Mouse (Mus musculus) bone marrow, adult 2 months (tissue): ENCODE measurements at regions not wholly inside any gene's neighbourhood (a gene's known extent, or its start where the extent isn't known, plus 50 kb on each side); places are given as distances from the start of the nearest gene placed in this dataset.

Experiments
- H3K27ac ChIP-seq: fragments of 200-500 bp; 2 replicates; pipeline ENCODE4 v1.5.1; 2012; ENCODE audit warnings: low read depth, mild to moderate bottlenecking, control low read depth, inconsistent platforms, low read length; ENCODE audit not compliant: control insufficient read depth, poor library complexity, insufficient read depth
- H3K4me1 ChIP-seq: fragments of 200-500 bp; 2 replicates; pipeline ENCODE4 v1.6.1; 2011; ENCODE audit warnings: low read length; ENCODE audit not compliant: control insufficient read depth, insufficient read depth
- H3K4me3 ChIP-seq: fragments of 200-500 bp; replicated peaks from 2 replicates; pipeline ENCODE3; 2011; ENCODE audit warnings: mild to moderate bottlenecking, low read depth, low read length, control low read depth; ENCODE audit not compliant: control insufficient read depth
- CTCF ChIP-seq: fragments of 200-500 bp; IDR thresholded peaks from 2 replicates; pipeline ENCODE4 v1.5.1; 2011; ENCODE audit warnings: low read length, control low read depth; ENCODE audit not compliant: control insufficient read depth, insufficient read depth
- POLR2A ChIP-seq: fragments of 200-500 bp; IDR thresholded peaks from 2 replicates; pipeline ENCODE4 v1.6.1; 2011; ENCODE audit warnings: low read depth, mild to moderate bottlenecking, control low read depth, low read length, borderline replicate concordance; ENCODE audit not compliant: control insufficient read depth
- WGBS: fragments of 180-500 bp; shearing (Covaris S2); methylation state at CpG from one replicate; pipeline ENCODE4 v1.1.7; 2018; 5-methylcytosine and 5-hydroxymethylcytosine counted together

- H3K27ac ChIP-seq, result no peak overlapping the region
- 77% methylated on average over 12 of the region's 12 CpGs for WGBS
- TF ChIP-seq POLR2A (no peak), CTCF (no peak)
- no peak overlapping the region for H3K4me3 ChIP-seq
- no peaks in the 10 kb centered on the region for H3K4me1 ChIP-seq
Measured at GRCm38 (mm10) chr8:116412703-116413102, 92.1 kb upstream of the Dynlrb2 start.

GRCm38 (mm10) chr8:116410041-116410440 is 94.7 kb upstream of the Dynlrb2 start:
- 43% methylated on average over 5 of the region's 5 CpGs for WGBS
- TF ChIP-seq CTCF, result no peak
- no peak for TF ChIP-seq POLR2A
- no peaks in the 10 kb centered on the region for H3K4me1 ChIP-seq

GRCm38 (mm10) chr8:116409011-116409410 is 95.8 kb upstream of the Dynlrb2 start:
- Histone ChIP-seq H3K4me1 (no peaks in the 10 kb centered on the region), H3K27ac (no peak overlapping the region)

More at GRCm38 (mm10) chr8:116410041-116410440, 94.7 kb upstream of the Dynlrb2 start:
- H3K27ac ChIP-seq, result no peak overlapping the region
- H3K4me3 ChIP-seq, result no peak overlapping the region

DNA sequence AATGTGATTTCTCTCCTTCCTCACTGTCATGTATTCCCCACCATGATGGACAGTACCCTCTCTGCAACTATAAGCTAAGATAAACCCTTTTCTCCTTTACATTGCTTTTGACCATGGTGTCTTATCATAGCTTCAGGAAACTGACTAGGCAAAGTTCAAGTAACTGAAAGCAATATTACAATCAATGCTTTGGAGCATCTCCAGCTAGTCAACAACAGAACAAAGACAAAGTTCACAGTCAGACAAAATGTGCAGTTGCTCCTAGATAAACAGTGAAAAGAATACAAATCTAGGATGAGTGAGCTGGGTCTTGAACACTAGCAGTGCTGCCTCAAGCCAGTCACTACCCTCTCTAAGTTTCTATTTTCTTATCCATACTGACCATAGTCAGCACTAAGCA is 100.2 kb upstream of the Dynlrb2 start:
- Histone ChIP-seq H3K27ac (no peak overlapping the region), H3K4me3 (no peak overlapping the region), H3K4me1 (no peaks in the 10 kb centered on the region)
- no peak for TF ChIP-seq CTCF
- no peak for TF ChIP-seq POLR2A

More at GRCm38 (mm10) chr8:116409011-116409410, 95.8 kb upstream of the Dynlrb2 start:
- 87% methylated on average over 6 of the region's 6 CpGs for WGBS
- TF ChIP-seq CTCF (no peak), POLR2A (no peak)
- no peak overlapping the region for H3K4me3 ChIP-seq

- Histone ChIP-seq H3K4me1 (no peaks in the 10 kb centered on the region), H3K27ac (no peak overlapping the region), H3K4me3 (no peak overlapping the region)
- WGBS, result 89% methylated on average over 5 of the region's 5 CpGs
- TF ChIP-seq POLR2A (no peak), CTCF (no peak)
Measured at GRCm38 (mm10) chr8:116403366-116403765, 101.4 kb upstream of the Dynlrb2 start.

- WGBS, result 83% methylated on average over 2 of the region's 2 CpGs
- no peaks in the 10 kb centered on the region for H3K4me1 ChIP-seq
- TF ChIP-seq CTCF, result no peak
- TF ChIP-seq POLR2A, result no peak
- no peak overlapping the region for H3K27ac ChIP-seq
- H3K4me3 ChIP-seq, result no peak overlapping the region
Measured at GRCm38 (mm10) chr8:116399452-116399851, 105.3 kb upstream of the Dynlrb2 start.

DNA sequence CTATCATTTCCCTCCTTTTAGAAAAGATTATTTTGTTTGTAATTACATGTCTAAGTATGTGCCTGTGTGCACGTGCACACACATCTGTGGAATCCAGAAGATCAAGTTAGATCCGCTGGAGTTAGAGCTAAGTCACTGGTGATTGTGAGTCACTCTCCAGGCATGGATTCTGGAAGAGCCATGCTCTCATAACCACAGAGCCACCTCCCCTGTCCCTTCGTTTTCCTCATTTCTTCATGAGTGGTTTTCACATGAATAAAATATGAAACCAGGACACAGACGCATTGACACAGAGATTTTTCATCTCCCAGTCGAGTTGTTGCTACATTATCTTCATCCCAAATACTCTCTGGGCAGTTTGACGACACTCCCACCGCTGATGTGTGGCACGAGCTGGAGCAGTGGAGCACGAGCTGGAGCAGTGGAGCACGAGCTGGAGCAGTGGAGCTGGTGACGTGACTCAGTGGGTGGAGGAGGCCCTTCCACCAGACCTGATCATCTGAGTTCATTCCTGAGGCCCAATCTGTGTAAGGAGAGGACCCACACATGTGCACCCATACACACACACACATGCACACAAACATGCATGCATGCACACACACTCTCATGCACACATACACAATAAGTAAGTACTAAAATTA is 106.1 kb upstream of the Dynlrb2 start:
- WGBS, result 78% methylated on average over 11 of the region's 11 CpGs
- H3K27ac ChIP-seq, result no peak overlapping the region
- H3K4me1 ChIP-seq, result no peaks in the 10 kb centered on the region
- no peak overlapping the region for H3K4me3 ChIP-seq
- no peak for TF ChIP-seq POLR2A
- no peak for TF ChIP-seq CTCF

- Histone ChIP-seq H3K4me3 (no peak overlapping the region), H3K4me1 (no peaks in the 10 kb centered on the region), H3K27ac (no peak overlapping the region)
- 88% methylated on average over 23 of the region's 23 CpGs for WGBS
- no peak for TF ChIP-seq CTCF
- TF ChIP-seq POLR2A, result no peak
Measured at GRCm38 (mm10) chr8:116385193-116385955, 119.4 kb upstream of the Dynlrb2 start.

DNA sequence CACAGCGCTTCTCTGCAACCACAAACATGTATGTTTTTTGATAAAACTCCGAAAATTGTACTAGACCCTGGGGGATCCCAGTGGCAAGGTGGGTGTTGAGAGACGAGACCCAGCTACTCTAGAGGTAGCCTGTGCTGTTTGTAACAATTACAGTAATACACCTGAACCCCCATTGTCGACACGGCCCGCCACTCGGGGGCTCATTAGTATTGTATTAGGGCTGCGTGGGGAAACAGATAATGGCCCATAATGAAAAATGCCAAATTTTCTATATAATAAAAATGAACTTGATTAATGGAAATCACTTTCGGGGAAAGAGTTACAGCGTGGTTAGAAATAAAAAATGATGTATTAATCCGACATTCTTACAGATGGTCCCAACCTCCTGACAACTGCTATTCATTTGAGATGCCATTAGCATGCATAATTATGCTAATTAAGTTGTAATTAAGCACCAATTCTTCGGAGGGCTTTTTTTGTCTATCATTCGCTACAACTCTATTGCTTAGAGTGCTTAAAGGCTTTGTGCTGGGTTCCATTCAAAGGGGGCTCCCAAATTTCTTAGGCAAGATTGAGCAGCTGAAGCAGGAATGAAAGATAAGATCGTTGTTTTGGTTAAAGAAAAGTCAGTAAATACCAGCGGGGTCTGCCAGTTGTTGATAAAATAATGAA is 120.2 kb upstream of the Dynlrb2 start:
- no peaks in the 10 kb centered on the region for H3K4me1 ChIP-seq

More for the DNA sequence above, 120.2 kb upstream of the Dynlrb2 start:
- 78% methylated on average over 15 of the region's 15 CpGs for WGBS
- TF ChIP-seq POLR2A (no peak), CTCF (no peak)
- Histone ChIP-seq H3K27ac (no peak overlapping the region), H3K4me3 (no peak overlapping the region)
